In the genomic region with DNA sequence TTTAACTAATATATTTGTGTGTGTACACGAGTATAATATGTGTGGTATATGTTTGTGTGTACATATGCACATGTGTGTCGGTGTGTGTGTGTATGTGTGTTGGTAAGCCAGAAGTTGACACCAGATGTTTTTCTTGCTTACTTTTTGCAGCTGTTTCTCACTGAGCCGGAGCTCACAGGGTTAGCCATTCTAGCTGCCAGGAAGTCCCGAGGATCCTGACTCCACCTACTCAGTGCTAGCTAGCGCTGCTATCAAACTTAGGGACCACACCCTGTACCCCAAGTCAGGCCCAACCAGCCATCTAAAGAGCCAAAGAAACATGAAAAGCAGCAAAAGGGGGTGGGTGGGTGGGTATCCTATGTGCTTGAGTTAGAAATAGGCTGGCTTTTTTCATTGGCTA, we compare ENCODE assay signal across 11 mouse cellular contexts. TPM values are rescaled to one million over a fixed set of nuclear protein-coding genes. Genes with fewer than 3 reads are reported as not detected.
A peak's percentile ranks its signal among the peaks of the same experiment; 100 is the strongest.
DNase-seq lines count a peak whose midpoint lies in the region; ATAC-seq and TF ChIP-seq lines count a peak whose summit lies in the region.
"Had no signal": no experiment of that assay in that cellular context is flagged by ENCODE, and none has a peak within 500 bp of the region (broad histone marks: within the 10 kb centered on the region; RNA-seq: fewer than 3 reads in every experiment).

No protein-coding gene starts in this region.

- no peaks in the 10 kb centered on the region for H3K27me3 ChIP-seq in kidney, embryonic 15.5 days
- no peaks in the 10 kb centered on the region for H3K27me3 ChIP-seq in kidney, embryonic 16.5 days (ENCODE audit: insufficient read depth, low read length)
- no peaks in the 10 kb centered on the region for H3K27me3 ChIP-seq in forebrain, embryonic 13.5 days
- H3K27me3 ChIP-seq: neural tube, embryonic 12.5 days had no signal

- no peak overlapping the region for H3K9ac ChIP-seq in kidney, embryonic 15.5 days
- no peak overlapping the region for H3K9ac ChIP-seq in kidney, embryonic 16.5 days (replicated peaks; ENCODE audit: low read length)
- no peak overlapping the region for H3K9ac ChIP-seq in forebrain, embryonic 13.5 days
- H3K9ac ChIP-seq: forebrain, postnatal 0 days; neural tube, embryonic 12.5 days had no signal

- H3K4me1 ChIP-seq in kidney, embryonic 15.5 days, result peaks cover 71% of the 10 kb centered on the region
- H3K4me1 ChIP-seq in kidney, embryonic 16.5 days (ENCODE audit: insufficient read depth, low read length), result peaks cover 60% of the 10 kb centered on the region
- H3K4me1 ChIP-seq in forebrain, embryonic 13.5 days, result peaks cover 17% of the 10 kb centered on the region

- TF ChIP-seq CTCF in layer of hippocampus, adult 2 months (conservative IDR thresholded peaks at IDR 0.05), result no peak

- no peak for DNase-seq in kidney, adult 8-10 months
- peak; percentile 76 for DNase-seq in c-Kit-positive CD71-positive TER-119-positive erythroid progenitor cells, embryonic 14.5 days (ENCODE audit: low spot score)
- peak; percentile 55 for DNase-seq in thymus, postnatal 14 days
- no peak for DNase-seq in layer of hippocampus, adult 2 months (ENCODE audit: low spot score in 2 of 2)
- DNase-seq: cerebellum, postnatal 10 days; forebrain, postnatal 0 days had no signal

- ATAC-seq in kidney, embryonic 15.5 days (replicated peaks; ENCODE audit: low FRiP score), result no peak
- ATAC-seq in megakaryocyte, adult 5-6 weeks (ENCODE audit: poor library complexity, severe bottlenecking), result peak; percentile 33; the same call in 1 of the 2 replicates
- no peak for ATAC-seq in kidney, embryonic 16.5 days (ENCODE audit: low FRiP score, low TSS enrichment)
- ATAC-seq in forebrain, embryonic 13.5 days, result no peak
- ATAC-seq: forebrain, postnatal 0 days had no signal

- 0 out of 2 replicates have a peak overlapping the region, but pooled peaks have one; percentile 45 for H3K27ac ChIP-seq in kidney, embryonic 15.5 days
- H3K27ac ChIP-seq in kidney, embryonic 16.5 days (ENCODE audit: low read length), result no peak overlapping the region
- H3K27ac ChIP-seq in layer of hippocampus, adult 2 months, result no peak overlapping the region
- H3K27ac ChIP-seq in forebrain, embryonic 13.5 days, result no peak overlapping the region
- H3K27ac ChIP-seq: neural tube, embryonic 12.5 days had no signal

- 56% methylated on average over 5 of the region's 5 CpGs for WGBS in kidney, embryonic 15.5 days
- WGBS in kidney, embryonic 16.5 days, result 51% methylated on average over 5 of the region's 5 CpGs
- WGBS in forebrain, embryonic 13.5 days, result 81% methylated on average over 5 of the region's 5 CpGs

- H3K9me3 ChIP-seq in kidney, embryonic 15.5 days (replicated peaks), result no peaks in the 10 kb centered on the region
- H3K9me3 ChIP-seq in kidney, embryonic 16.5 days (ENCODE audit: low read length), result no peaks in the 10 kb centered on the region
- H3K9me3 ChIP-seq in forebrain, embryonic 13.5 days (replicated peaks), result no peaks in the 10 kb centered on the region
- H3K9me3 ChIP-seq: neural tube, embryonic 12.5 days had no signal

- H3K4me3 ChIP-seq in kidney, embryonic 15.5 days (replicated peaks), result no peak overlapping the region
- no peak overlapping the region for H3K4me3 ChIP-seq in kidney, embryonic 16.5 days (ENCODE audit: low read length)
- no peak overlapping the region for H3K4me3 ChIP-seq in layer of hippocampus, adult 2 months
- no peak overlapping the region for H3K4me3 ChIP-seq in forebrain, embryonic 13.5 days
- H3K4me3 ChIP-seq: neural tube, embryonic 12.5 days had no signal

- no peaks in the 10 kb centered on the region for H3K36me3 ChIP-seq in kidney, embryonic 15.5 days
- no peaks in the 10 kb centered on the region for H3K36me3 ChIP-seq in kidney, embryonic 16.5 days (ENCODE audit: insufficient read depth, low read length)
- no peaks in the 10 kb centered on the region for H3K36me3 ChIP-seq in forebrain, embryonic 13.5 days (ENCODE audit: poor library complexity, severe bottlenecking)
- H3K36me3 ChIP-seq: neural tube, embryonic 12.5 days had no signal

- no peak overlapping the region for H3K4me2 ChIP-seq in kidney, embryonic 15.5 days
- H3K4me2 ChIP-seq in kidney, embryonic 16.5 days (replicated peaks; ENCODE audit: low read depth, low read length), result no peak overlapping the region
- no peak overlapping the region for H3K4me2 ChIP-seq in forebrain, embryonic 13.5 days
- H3K4me2 ChIP-seq: neural tube, embryonic 12.5 days had no signal

RNA-seq across cellular contexts. Expression of gene Pitpnc1, which starts 23.1 kb away (rescaled TPM):
- 21.3 and 21.5 TPM in 2 replicates for polyA plus RNA-seq in kidney, embryonic 15.5 days (2015; fragmentation: Nextera tagmentation; extraction: Ambion mirVana)
- total RNA-seq in megakaryocyte, adult 5-6 weeks (2015), result 14.5 and 15.4 TPM in 2 replicates
- 8.5 and 11.7 TPM in 2 replicates for total RNA-seq in megakaryocyte, adult 5-6 weeks (2017)
- polyA plus RNA-seq in kidney, embryonic 16.5 days (2015; fragmentation: Nextera tagmentation; extraction: Ambion mirVana), result 21.5 and 23.0 TPM in 2 replicates
- 10 to 100 TPM; 54.3 to 60.0 TPM for total RNA-seq in layer of hippocampus, adult 2 months (2021)
- 35.6 and 36.1 TPM in 2 replicates for polyA plus RNA-seq in forebrain, embryonic 13.5 days (2015; fragmentation: Nextera tagmentation; extraction: Ambion mirVana)

RNA-seq across cellular contexts. Expression of gene Psmd12, which starts 31.9 kb away (rescaled TPM):
- 178 and 184 TPM in 2 replicates for polyA plus RNA-seq in kidney, embryonic 15.5 days (2015; fragmentation: Nextera tagmentation; extraction: Ambion mirVana)
- 55.9 and 65.5 TPM in 2 replicates for total RNA-seq in megakaryocyte, adult 5-6 weeks (2015)
- total RNA-seq in megakaryocyte, adult 5-6 weeks (2017), result 86.4 and 86.6 TPM in 2 replicates
- polyA plus RNA-seq in kidney, embryonic 16.5 days (2015; fragmentation: Nextera tagmentation; extraction: Ambion mirVana), result 178 and 180 TPM in 2 replicates
- 10 to 100 TPM; 65.9 to 69.3 TPM for total RNA-seq in layer of hippocampus, adult 2 months (2021)
- 171 and 174 TPM in 2 replicates for polyA plus RNA-seq in forebrain, embryonic 13.5 days (2015; fragmentation: Nextera tagmentation; extraction: Ambion mirVana)

Comparison
In these comparisons a context has a peak if more than half of its experiments do, and no peak if none do; other contexts are left out.
1. DNase-seq: peak in c-Kit-positive CD71-positive TER-119-positive erythroid progenitor cells, embryonic 14.5 days (single experiment) and thymus, postnatal 14 days (single experiment); none in kidney, adult 8-10 months (0 of 2) and layer of hippocampus, adult 2 months (0 of 2).